Mouse (Mus musculus): ENCODE measurements around the gene Tm9sf4.

Tm9sf4 gene

DNA sequence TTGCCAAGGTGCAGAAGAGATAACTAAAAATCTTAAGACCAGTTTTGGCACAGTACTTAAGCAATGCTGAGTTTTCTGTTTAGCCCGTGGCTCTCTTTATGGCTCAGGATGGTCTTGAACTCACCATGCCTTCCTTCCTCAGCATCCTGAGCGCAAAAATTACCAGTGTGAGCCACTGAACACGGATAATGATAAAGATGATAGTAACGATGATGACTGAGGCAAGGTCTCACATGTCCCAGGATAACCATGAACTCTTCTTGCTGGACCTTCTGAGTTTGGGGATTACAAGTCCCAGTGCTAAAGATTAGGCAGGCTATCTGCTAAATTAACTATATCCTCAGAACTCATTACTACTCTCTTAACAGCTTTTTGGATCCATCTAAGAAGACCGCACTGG is 970 bp upstream of the Tm9sf4 start:
- DNase-seq: no peak

DNA sequence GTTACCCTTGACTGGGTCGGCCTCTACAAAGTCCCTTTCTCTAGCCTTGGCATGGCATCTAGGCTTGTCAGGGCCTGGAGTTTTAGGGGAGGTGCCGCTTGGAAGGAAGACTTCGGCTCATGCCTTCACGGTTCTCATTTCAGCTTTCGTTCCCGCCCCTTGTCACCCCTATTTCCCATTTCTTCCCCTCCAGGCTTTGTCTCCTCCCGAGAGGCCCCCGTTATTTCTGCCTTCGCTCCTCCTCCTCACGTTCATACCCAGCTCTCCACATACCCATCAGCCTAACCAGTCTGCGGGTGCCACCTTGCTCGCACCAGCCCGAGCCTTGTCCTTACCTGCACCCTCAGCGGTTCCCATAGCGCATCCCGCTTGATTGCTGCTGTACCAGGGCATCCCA is 579 bp downstream of the Tm9sf4 start:
- DNase-seq: no peak

GRCm38 (mm10) chr2:153167136-153167535 is 6.0 kb downstream of the Tm9sf4 start:
- DNase-seq: no peak

DNA sequence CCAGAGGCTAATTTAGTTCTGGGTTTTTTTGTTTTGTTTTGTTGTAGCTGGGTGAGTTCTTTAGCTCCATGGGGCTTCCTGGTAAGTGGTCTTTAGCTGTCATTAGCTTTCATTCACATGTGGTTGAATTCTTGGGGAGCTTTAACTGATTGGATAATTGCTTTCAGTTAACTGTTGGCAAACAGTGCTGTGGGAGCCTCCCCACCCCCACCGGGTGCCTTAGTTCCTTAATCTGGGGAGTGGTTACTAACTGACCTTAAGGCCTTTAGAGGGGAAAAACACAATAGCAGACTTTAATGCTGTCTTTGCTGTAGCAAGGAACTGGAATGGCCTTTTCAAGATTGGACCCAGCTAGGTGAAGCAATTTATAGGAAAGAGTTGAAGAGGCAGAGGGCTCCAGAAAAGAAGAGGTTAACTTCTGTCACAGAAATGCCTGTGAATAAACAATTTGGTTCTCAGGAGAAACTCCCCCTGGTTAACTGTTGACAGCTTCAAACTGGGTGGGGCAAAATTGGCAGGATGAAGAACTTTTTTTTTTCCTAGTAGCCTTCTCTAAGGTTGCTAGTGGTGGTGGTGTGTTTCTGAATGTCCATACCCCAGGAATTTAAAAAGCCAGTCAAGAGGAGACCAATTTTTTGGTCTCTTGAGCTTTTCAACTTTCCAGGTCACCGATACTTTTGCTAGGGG is 7.2 kb downstream of the Tm9sf4 start:
- no peak for DNase-seq

- no peak for DNase-seq
Measured at GRCm38 (mm10) chr2:153170490-153171224, 9.6 kb downstream of the Tm9sf4 start.

GRCm38 (mm10) chr2:153171966-153172365 is 10.9 kb downstream of the Tm9sf4 start:
- DNase-seq: no peak

- DNase-seq: no peak
Measured at GRCm38 (mm10) chr2:153175995-153176570, 15.0 kb downstream of the Tm9sf4 start.

DNA sequence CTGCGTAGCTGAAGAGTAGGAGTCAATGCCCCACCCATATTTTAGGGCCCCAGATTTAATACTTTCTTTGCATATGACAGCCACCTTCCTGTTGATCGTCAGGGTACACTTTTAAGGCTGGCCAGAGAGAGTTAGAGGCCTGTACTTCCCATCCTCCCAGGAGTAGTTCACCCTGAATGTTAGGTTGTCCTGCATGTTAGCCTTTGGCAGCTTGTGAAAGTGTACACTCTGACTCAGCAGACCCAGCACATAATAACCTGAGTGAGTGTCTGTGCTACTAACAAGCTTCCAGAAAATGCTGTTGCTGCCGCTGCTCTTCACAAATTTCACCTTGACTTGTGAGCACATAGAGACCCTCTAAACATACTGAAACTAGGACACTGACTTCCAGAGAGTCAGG is 16.1 kb downstream of the Tm9sf4 start:
- no peak for DNase-seq

GRCm38 (mm10) chr2:153179126-153179860 is 18.2 kb downstream of the Tm9sf4 start:
- DNase-seq: no peak

- DNase-seq: no peak
Measured at GRCm38 (mm10) chr2:153179961-153180360, 18.9 kb downstream of the Tm9sf4 start.

DNA sequence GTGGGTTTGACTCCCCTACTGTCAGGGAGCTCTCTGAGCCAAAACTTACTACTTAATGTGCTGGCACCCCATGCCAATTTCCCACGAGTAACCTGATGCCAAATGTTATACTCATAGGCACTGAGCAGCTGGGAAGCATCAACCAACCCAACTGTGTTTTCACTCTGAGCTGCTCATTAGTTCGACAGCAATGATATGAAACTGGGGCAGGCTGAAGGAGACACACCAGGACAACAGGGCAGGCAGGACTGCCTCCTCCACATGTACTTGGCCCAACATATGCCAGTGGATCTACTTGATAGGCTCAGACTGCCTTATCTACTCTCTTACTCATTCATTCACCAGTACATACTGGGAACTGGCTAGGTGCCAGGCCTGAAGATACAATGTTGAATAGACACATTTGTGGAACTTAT is 25.1 kb downstream of the Tm9sf4 start:
- no peak for DNase-seq

- DNase-seq: no peak
Measured at GRCm38 (mm10) chr2:153187848-153188247, 26.7 kb downstream of the Tm9sf4 start.

DNA sequence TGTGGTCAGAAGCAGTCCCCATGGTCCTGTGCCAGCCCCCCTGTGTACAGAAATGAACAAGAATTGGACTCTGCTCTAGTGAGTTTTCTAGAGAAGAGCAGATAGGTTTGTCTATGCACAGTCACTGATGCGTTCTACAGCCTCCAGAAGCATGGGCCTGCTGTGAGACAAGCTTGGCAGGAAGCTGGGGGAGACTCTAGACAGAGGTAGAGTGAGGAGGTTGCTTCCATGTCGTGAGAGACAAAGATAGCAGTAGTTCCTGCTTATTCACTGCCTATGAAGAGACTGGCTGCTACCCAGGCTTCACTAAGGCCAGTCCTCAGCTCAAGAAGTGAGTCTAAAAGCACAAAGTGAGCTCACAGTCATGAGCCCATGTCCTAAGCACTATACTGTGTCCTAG is 30.1 kb downstream of the Tm9sf4 start:
- DNase-seq: no peak

DNA sequence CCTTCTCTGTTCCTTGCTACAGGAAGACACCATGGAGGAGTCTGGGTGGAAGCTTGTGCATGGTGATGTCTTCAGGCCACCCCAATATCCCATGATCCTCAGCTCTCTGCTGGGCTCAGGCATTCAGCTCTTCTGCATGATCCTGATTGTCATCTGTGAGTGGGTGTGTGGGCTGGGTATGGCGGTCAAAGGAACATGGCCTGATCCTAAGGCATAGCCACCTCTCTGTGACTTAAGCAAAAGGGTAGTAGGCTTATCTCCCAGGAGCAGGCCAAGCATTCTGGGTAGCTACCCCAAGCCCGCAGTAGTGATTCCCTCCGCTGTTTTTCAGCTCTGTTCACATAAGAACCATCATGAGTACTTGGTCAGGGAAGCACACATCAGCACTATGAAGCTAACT is 33.2 kb downstream of the Tm9sf4 start:
- DNase-seq: no peak

- DNase-seq: no peak
Measured at GRCm38 (mm10) chr2:153198485-153198884, 37.4 kb downstream of the Tm9sf4 start.

DNA sequence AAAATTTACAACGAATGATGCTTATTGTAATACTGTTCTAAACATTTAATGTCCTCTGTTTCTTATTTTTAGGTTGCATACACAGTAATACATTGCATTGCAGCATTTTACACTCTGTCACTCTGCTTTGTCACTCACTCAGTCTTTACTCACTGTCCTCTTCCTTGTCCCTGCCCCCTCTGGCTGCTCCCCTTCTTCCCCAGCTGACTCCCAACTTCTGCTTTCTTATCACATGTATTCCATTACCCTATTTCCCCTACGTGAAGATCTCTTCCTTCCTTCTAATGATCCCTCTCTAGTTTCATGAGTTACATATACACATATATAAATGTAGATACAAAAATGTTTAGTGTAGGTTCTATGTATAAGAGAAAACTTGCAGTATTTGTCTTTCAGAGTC is 38.0 kb downstream of the Tm9sf4 start:
- DNase-seq: no peak

DNA sequence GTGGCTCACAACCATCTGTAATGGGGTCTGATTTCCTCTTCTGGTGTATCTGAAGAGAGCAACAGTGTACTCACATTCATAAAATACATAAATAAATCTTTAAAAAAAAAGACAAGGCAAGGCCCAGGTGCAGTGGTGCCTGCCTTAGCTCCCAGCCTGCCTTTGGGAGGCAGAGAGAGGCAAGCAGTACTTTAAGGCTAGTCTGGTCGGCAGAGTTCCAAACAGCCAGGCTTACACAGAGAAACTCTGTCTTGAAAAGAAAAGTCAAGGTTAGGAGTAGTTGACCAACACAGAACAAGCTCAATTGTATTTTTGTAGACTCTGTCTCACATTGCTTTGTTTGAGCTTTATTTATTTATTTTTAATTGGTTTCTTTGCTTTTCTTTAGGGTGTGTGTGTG is 41.7 kb downstream of the Tm9sf4 start:
- DNase-seq: no peak

DNA sequence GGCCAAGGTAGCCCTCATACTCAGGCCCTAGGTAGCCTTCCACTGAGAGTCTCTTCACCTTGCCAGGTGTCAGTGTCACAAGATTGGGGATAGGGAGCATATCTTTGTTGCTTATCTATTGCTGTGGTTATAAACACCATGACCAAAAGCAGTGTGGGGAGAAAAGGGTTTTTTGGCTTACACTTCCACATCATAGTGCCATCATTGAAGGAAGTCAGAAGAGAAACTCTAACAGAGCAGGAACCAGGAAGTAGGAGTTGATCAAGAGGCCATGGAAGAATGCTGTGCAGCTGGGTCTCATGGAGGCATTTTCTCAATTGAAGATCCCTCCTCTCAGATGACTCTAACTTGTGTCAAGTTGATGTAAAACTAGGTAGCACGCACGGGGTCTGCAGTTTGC is 47.0 kb downstream of the Tm9sf4 start:
- DNase-seq: no peak

GRCm38 (mm10) chr2:153209286-153209685 is 48.2 kb downstream of the Tm9sf4 start:
- no peak for DNase-seq

- no peak for DNase-seq
Measured at GRCm38 (mm10) chr2:153211451-153211850, 50.3 kb downstream of the Tm9sf4 start.

- no peak for DNase-seq
Measured at GRCm38 (mm10) chr2:153213351-153213750, 52.2 kb downstream of the Tm9sf4 start.

- DNase-seq: peak; percentile 50
Measured at GRCm38 (mm10) chr2:153214771-153215259, 53.7 kb downstream of the Tm9sf4 start.

GRCm38 (mm10) chr2:153215421-153215820 is 54.3 kb downstream of the Tm9sf4 start:
- no peak for DNase-seq
